Mouse (Mus musculus) megakaryocyte, adult 5-6 weeks (primary cell): ENCODE measurements around the gene Pik3r6. TPM values are rescaled to one million over a fixed set of nuclear protein-coding genes. Genes with fewer than 3 reads are reported as not detected.

Source experiments
- ATAC-seq: 2 replicates; pipeline ENCODE4 v1.8.0; 2016; ENCODE audit warnings: mild to moderate bottlenecking, inconsistent platforms; ENCODE audit not compliant: poor library complexity, severe bottlenecking
- total RNA-seq, 2 experiments: library from RNA; stranded (forward) in 1 of 2; stranded (reverse) in 1 of 2; fragments of 153-499, 151-499 nt in 1 of 2; fragments of 221-1000, 200-1000 nt in 1 of 2; gene quantifications; 2 replicates each; pipeline versions ENCODE4 v1.2.3 to v1.2.4; 2015 to 2017

The Pik3r6 gene
- total RNA-seq (2015) (35.9 TPM in 2 replicates), total RNA-seq (2017) (63.6 and 67.3 TPM in 2 replicates)

- ATAC-seq: peak; percentile 89
Measured at GRCm38 (mm10) chr11:68502902-68503629, at the start of gene Pik3r6. TSS of gene Pik3r6 (plus strand) at chr11:68503019.

DNA sequence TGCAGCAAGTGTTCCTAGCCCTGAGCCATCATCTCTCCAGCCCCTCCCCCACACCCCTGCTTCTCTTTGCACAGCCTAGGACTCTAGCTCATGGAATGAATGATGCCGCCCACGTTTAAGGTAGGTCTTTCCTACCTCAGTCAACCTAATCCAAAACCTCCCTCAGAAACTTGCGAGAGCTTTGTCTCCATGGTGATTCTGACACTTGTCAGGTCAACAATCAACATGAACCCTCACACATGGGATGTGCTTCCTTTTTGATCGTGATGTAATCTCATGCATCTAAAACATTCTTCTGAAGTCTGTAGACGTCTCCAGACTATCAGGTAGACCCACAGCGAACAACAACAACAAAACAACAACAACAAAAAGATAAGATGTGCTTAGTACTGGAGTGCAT, 49.5 kb upstream of the Pik3r6 start:
- ATAC-seq: no peak

DNA sequence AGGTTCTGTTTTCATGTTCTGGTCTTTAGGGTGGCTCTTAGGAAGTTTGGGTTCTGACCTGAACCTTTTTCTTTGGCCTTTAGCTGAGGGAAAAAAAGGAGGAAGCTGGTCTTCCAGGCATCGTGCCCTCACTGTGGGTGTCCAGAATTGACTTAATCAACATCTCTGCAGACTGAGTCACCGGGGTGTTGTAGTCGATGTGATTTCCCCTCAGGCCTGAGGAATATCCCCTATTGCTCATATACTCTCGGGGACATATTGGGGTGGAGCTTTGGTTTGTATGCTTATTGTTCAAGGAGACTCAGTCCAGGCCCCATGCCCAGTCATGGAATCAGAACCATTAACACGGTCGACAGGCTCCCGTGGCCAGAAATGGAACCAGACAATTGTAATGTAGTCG, 44.7 kb upstream of the Pik3r6 start:
- peak; percentile 49 for ATAC-seq

DNA sequence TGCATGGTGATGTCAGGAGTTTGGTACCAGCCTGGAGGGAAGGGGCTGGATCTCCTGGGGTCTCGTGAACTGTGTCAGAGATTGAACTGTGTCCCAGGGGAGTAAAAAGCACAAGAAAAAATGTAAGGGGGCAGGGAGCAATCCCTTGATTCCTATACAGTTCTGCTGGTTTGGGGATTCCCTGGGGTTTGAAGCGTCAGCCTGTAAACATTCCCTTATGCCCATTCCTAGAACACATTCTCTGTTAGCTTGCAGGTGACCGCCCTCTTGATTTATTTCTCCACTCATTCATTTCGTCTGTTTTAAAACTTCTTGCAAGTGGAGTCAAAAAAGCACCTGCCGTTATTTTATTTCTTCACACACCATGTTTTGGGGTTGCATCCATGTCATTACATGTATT, 43.8 kb upstream of the Pik3r6 start:
- ATAC-seq: no peak

DNA sequence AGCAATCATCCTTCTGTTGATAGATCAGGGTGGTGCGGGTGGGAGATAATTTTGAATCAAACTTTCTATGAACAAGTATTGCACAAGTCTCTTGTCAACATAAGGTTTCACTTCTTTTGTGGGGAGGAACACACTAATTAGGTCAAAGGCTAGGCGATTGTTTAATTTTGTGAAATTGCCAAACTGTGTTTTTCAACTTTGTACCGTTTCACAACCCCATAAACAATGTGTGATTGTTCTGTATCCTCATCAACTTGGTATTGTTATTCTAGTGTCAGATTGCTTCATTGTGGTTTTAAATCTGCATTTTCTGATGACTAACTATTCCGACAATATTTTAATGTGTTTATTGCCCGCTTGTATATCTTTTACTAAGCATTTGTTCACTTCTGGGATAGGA, 43.3 kb upstream of the Pik3r6 start:
- ATAC-seq: peak; percentile 35; the same call in 1 of the 2 replicates

- no peak for ATAC-seq
Measured at GRCm38 (mm10) chr11:68462716-68463115, 40.1 kb upstream of the Pik3r6 start.

- ATAC-seq: no peak
Measured at GRCm38 (mm10) chr11:68464260-68464659, 38.6 kb upstream of the Pik3r6 start.

DNA sequence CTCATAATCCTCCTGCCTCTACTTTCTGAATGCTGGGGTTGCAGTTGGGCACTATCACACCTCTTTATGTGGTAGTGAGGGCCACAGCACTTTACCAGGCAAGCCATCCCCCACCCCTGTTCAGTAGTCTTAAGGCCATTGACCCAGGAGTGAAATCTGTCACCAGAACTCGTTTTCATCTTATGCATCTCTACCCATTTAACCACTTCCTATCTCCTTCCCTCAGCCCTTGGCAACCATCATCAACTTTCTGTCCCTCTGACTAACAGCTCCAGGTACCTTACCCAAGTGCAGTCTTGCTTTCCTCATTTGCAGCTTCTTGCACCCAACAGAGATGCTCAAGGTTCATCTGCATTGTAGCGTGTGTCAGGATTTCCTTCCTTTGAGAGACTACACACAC, 37.7 kb upstream of the Pik3r6 start:
- no peak for ATAC-seq

DNA sequence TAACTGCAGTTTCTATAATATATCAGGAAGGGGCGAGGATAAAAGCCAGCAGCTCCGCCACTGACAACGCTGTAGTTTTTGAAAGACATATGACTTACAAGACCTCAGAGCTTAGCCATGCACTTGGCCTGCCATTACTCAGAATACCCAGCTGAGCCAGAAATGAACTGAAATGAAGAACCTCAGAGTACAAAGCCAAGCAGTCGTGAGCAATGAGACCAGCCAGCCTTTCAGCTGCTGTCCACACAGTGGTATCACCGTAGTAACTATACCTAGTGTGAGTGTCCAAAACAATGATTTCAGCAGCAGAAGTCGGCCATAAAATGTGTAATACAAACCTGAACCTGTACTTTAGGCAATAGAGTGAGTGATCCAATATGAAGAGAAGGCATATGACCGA, 35.4 kb upstream of the Pik3r6 start:
- ATAC-seq: no peak

GRCm38 (mm10) chr11:68467962-68468612, 34.7 kb upstream of the Pik3r6 start:
- ATAC-seq: no peak

GRCm38 (mm10) chr11:68468886-68469285, 33.9 kb upstream of the Pik3r6 start:
- ATAC-seq: no peak

DNA sequence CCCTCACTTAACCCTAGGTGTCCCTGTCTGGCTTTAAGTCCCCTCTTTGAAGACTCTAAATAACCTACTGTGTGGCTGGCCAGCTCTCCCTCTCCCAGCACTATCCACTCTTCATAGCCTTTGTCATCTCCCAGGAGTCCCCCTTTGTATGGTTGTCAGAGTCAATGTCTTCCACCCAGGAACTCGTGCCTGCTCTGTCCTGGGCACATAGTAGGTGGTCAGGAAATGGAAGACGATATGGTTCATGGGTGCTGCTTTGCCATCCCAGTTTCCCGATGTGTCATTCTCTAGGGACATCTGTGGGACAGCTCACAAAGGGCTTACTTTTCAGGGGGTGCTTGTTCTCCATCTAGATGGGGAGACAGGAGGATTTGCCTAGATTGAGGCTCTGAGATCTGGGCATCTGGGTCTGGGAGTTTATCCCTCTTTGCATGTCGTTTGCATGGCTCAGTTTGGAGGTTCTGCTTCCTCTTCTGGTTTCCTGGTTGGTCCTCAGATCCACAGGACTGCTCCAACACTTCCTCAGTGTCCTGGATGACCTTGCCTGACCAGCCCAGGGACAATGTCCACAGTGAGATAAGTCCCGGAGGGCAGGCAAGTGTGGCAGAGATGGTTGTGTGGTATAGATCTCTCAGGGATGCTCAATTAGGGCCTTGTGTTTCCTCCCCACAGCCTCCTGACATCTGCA, 30.5 kb upstream of the Pik3r6 start:
- no peak for ATAC-seq

DNA sequence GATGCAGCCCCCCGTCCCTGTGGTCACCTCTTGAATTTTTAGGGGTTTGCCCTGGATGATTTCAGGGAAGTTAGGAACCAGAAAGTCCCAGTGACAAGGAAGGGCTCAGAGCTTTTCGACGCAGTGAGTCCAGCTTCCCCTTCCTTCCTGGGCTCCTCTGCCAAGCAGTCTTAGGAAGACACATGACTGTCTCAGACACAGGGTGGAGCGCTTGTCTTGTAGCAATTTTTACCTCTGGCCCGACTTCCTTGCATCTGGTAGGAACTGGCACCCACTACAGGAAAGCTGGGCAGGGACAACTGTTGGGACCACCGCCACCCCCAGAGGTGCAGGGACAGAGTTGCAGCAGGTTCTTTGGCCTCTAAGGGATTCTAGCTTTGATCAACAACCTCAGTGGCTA, 28.2 kb upstream of the Pik3r6 start:
- ATAC-seq: no peak

DNA sequence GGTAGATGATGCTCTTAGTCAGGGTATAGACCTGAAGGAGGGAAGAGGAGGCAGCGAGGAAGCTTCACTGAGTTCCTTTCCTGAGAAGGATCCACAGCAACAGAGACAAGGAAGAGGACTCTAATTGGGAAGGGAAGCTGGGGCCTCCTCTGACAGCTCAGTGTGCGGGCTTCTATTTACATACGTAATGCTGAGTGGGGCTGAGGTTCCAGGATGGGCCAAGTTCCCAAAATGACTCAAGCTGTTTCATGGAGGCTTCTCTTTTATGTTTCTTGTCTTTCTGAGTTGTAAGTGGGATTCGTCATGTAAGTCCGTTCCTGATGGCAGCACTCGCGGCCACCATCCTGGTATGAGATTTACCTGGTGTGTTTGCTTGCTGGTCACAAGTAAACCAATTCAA, 27.1 kb upstream of the Pik3r6 start:
- no peak for ATAC-seq

- ATAC-seq: no peak
Measured at GRCm38 (mm10) chr11:68477661-68478060, 25.2 kb upstream of the Pik3r6 start.

DNA sequence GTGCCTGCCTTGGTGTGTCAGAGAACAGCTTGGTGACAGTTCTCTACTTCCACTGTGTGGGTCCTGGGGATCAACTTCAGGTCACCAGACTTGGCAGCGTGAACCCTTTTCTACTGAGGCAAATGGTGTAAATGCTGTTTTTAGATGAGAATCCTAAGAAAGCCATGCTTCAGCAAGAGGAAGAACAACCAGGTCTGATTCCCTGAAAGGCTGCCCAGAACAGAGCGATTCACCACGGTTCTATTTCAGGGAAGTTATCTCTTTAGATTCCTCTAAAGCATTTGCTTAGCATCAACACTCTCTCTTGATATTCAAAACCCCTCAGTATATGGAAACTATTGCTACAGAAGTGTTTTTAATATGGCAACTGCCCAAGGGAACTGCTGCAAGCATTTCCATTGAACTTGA, 24.2 kb upstream of the Pik3r6 start:
- no peak for ATAC-seq

- no peak for ATAC-seq
Measured at GRCm38 (mm10) chr11:68480660-68481059, 22.2 kb upstream of the Pik3r6 start.

GRCm38 (mm10) chr11:68482001-68482400, 20.8 kb upstream of the Pik3r6 start:
- no peak for ATAC-seq

DNA sequence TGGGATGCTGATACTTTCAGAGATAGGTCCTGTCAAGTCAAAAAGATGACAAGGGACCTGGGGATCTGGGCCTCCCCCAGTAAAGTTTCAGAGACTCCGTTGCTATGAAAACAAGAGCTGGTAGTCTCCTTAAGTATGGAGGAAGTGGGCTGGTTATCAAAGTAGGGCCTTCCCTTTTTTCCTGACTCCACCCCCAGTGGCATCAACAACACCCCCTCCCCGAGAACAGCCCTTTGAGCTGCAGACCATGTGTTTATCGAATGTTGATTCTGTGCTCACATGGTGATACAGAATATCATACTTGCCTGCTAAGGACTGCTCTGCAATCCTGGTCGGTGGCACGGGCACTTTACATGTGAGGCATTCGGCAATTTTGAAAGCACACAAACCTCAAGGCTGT, 19.6 kb upstream of the Pik3r6 start:
- ATAC-seq: peak; percentile 68

GRCm38 (mm10) chr11:68484431-68484830, 18.4 kb upstream of the Pik3r6 start:
- no peak for ATAC-seq

GRCm38 (mm10) chr11:68485206-68485942, 17.4 kb upstream of the Pik3r6 start:
- ATAC-seq: peak; percentile 80
